Mouse (Mus musculus): ENCODE measurements around the gene Fzd7.

- no peak for TF ChIP-seq CTCF (IDR thresholded peaks at IDR 0.05; ENCODE audit: low read depth)
- no peak for TF ChIP-seq EP300 (optimal IDR thresholded peaks at IDR 0.05)
These were observed 45.9 kb upstream of the Fzd7 start for GRCm38 (mm10) chr1:59436321-59436720.
